In genomic region chr3:60563529-60564243, GRCm38 (mm10) we compare ENCODE assay signal across 15 mouse cellular contexts.
A peak's percentile ranks its signal among the peaks of the same experiment; 100 is the strongest.
DNase-seq lines count a peak whose midpoint lies in the region; ATAC-seq and TF ChIP-seq lines count a peak whose summit lies in the region.
"Had no signal": no experiment of that assay in that cellular context is flagged by ENCODE, and none has a peak within 500 bp of the region (broad histone marks: within the 10 kb centered on the region; RNA-seq: fewer than 3 reads in every experiment).

No protein-coding gene starts in this region.

- DNase-seq in frontal cortex, postnatal 25 days (ENCODE audit: low spot score in 2 of 2): no peak
- DNase-seq in layer of hippocampus, adult 2 months (ENCODE audit: low spot score in 2 of 2): no peak
- no peak for DNase-seq in layer of hippocampus, postnatal 36 days
- DNase-seq in right cerebral cortex, adult 18-20 months: peak; percentile 67
- DNase-seq in right cerebral cortex, postnatal 4 days: no peak
- DNase-seq in right cerebral cortex, postnatal 14 days: peak; percentile 15
- no peak for DNase-seq in thymus, postnatal 0 days (ENCODE audit: low spot score)
- DNase-seq: cerebellum, postnatal 14 days; spleen, adult 18-20 months had no signal

- ATAC-seq in frontal cortex, adult (ENCODE audit: low TSS enrichment): peak; percentile 89
- ATAC-seq: activated CD4-positive, CD25-positive, alpha-beta regulatory T cell, adult 4 months; CD4-positive, CD25-positive, alpha-beta regulatory T cell, adult 4 months; inflammation-experienced regulatory T-cells, adult 6 months; lung, postnatal 0 days had no signal

- H3K4me3 ChIP-seq in layer of hippocampus, adult 2 months: no peak overlapping the region
- H3K4me3 ChIP-seq: embryonic facial prominence, embryonic 13.5 days had no signal

- TF ChIP-seq CTCF in layer of hippocampus, adult 2 months (conservative IDR thresholded peaks at IDR 0.05): no peak

- H3K27ac ChIP-seq in layer of hippocampus, adult 2 months: peak overlapping the region; percentile 64
- H3K27ac ChIP-seq: embryonic facial prominence, embryonic 13.5 days had no signal

Comparison
In these comparisons a context has a peak if more than half of its experiments do, and no peak if none do; other contexts are left out.
1. DNase-seq: peak in right cerebral cortex, adult 18-20 months (single experiment) and right cerebral cortex, postnatal 14 days (single experiment); none in frontal cortex, postnatal 25 days (0 of 2), layer of hippocampus, adult 2 months (0 of 2), layer of hippocampus, postnatal 36 days (0 of 2), right cerebral cortex, postnatal 4 days (single experiment) and thymus, postnatal 0 days (single experiment).